Mouse (Mus musculus): ENCODE measurements around the gene Mrpl37.

GRCm38 (mm10) chr4:107106777-107107176 is 40.1 kb upstream of the Mrpl37 start:
- TF ChIP-seq POLR2AphosphoS2 (IDR thresholded peaks at IDR 0.05; ENCODE audit: low read depth, low read length) (no peak), POLR2A (IDR thresholded peaks at IDR 0.05; ENCODE audit: low read depth, low read length) (no peak), USF1 (IDR thresholded peaks at IDR 0.05; ENCODE audit: low read depth, low read length) (no peak), MXI1 (IDR thresholded peaks at IDR 0.05; ENCODE audit: low read depth, low read length) (no peak), CTCF (conservative IDR thresholded peaks at IDR 0.05 in 1 of 2, IDR thresholded peaks at IDR 0.05 in 1 of 2; ENCODE audit: low read depth in 2 of 2, low read length in 2 of 2) (no peak), EP300 (IDR thresholded peaks at IDR 0.05; ENCODE audit: low read length) (no peak), NRF1 (IDR thresholded peaks at IDR 0.05; ENCODE audit: low read depth, low read length) (no peak), RAD21 (IDR thresholded peaks at IDR 0.05; ENCODE audit: low read depth, low read length) (no peak), TCF12 (IDR thresholded peaks at IDR 0.05; ENCODE audit: low read depth, low read length) (no peak), MAFK (IDR thresholded peaks at IDR 0.05; ENCODE audit: insufficient replicate concordance, low read length) (no peak)

Measured in CH12.LX (cell line).